Mouse (Mus musculus) midbrain, embryonic 12.5 days (tissue): Measurements from ENCODE around the gene Grip1. TPM values are rescaled to one million over a fixed set of nuclear protein-coding genes. Genes with fewer than 3 reads are reported as not detected.
A peak's percentile ranks its signal among the peaks of the same experiment; 100 is the strongest.

Experiments
- ATAC-seq: fragments of 200-750 bp; cut with Nextera tagmentation; 2 replicates; pipeline ENCODE4 v1.8.0; 2017; ENCODE audit warnings: low read depth, moderate TSS enrichment, moderate library complexity; ENCODE audit not compliant: low FRiP score
- H3K27ac ChIP-seq: fragments of 300-500 bp; sonication (generic); replicated peaks from 2 replicates; pipeline ENCODE4 v1.5.1; 2016; ENCODE audit warnings: mild to moderate bottlenecking
- H3K27me3 ChIP-seq: fragments of 300-500 bp; sonication (generic); 2 replicates; pipeline ENCODE4 v1.6.1; 2016; ENCODE audit warnings: mild to moderate bottlenecking
- H3K36me3 ChIP-seq: fragments of 300-500 bp; sonication (generic); 2 replicates; pipeline ENCODE4 v1.6.1; 2016
- H3K4me1 ChIP-seq: fragments of 300-500 bp; sonication (generic); 2 replicates; pipeline ENCODE4 v1.6.1; 2016
- H3K4me2 ChIP-seq: fragments of 300-500 bp; sonication (generic); replicated peaks from 2 replicates; pipeline ENCODE4 v1.6.1; 2016; ENCODE audit warnings: mild to moderate bottlenecking, moderate library complexity
- H3K4me3 ChIP-seq: fragments of 300-500 bp; sonication (generic); 2 replicates; pipeline ENCODE4 v1.5.1; 2016; ENCODE audit warnings: mild to moderate bottlenecking
- H3K9ac ChIP-seq: fragments of 300-500 bp; sonication (generic); replicated peaks from 2 replicates; pipeline ENCODE4 v1.6.1; 2016; ENCODE audit warnings: mild to moderate bottlenecking, moderate library complexity
- H3K9me3 ChIP-seq: fragments of 300-500 bp; sonication (generic); 2 replicates; pipeline ENCODE4 v1.6.1; 2016; ENCODE audit warnings: mild to moderate bottlenecking
- WGBS: fragments of 180-500 bp; shearing (Covaris S2); methylation state at CpG from one replicate; pipeline ENCODE4 v1.1.7; 2016; 5-methylcytosine and 5-hydroxymethylcytosine counted together
- polyA plus RNA-seq: library from polyadenylated mRNA; unstranded; fragments of >200 nt; fragmentation: Nextera tagmentation; extraction: Ambion mirVana; gene quantifications from 2 replicates; pipeline ENCODE4 v1.2.1, GENCODE M21; 2016

Gene Grip1
- polyA plus RNA-seq, 1 experiment from 2014 or later: 12.7 TPM

- 88% methylated on average over 7 of the region's 7 CpGs for WGBS
- ATAC-seq: no peak
- H3K4me3 ChIP-seq: no peak overlapping the region
- no peaks in the 10 kb centered on the region for H3K4me1 ChIP-seq
- no peaks in the 10 kb centered on the region for H3K27me3 ChIP-seq
- no peaks in the 10 kb centered on the region for H3K36me3 ChIP-seq
- no peak overlapping the region for H3K4me2 ChIP-seq
- H3K27ac ChIP-seq: no peak overlapping the region
- H3K9ac ChIP-seq: no peak overlapping the region
- no peaks in the 10 kb centered on the region for H3K9me3 ChIP-seq
Measured at GRCm38 (mm10) chr10:119463793-119464192, 10.2 kb downstream of the Grip1 start.

GRCm38 (mm10) chr10:119467976-119468375 lies 14.3 kb downstream of the Grip1 start:
- Histone ChIP-seq H3K4me1 (no peaks in the 10 kb centered on the region), H3K4me3 (no peak overlapping the region), H3K36me3 (no peaks in the 10 kb centered on the region), H3K9ac (no peak overlapping the region), H3K9me3 (no peaks in the 10 kb centered on the region), H3K27ac (no peak overlapping the region), H3K27me3 (no peaks in the 10 kb centered on the region), H3K4me2 (no peak overlapping the region)
- ATAC-seq: no peak
- WGBS: 93% methylated on average over 18 of the region's 18 CpGs

DNA sequence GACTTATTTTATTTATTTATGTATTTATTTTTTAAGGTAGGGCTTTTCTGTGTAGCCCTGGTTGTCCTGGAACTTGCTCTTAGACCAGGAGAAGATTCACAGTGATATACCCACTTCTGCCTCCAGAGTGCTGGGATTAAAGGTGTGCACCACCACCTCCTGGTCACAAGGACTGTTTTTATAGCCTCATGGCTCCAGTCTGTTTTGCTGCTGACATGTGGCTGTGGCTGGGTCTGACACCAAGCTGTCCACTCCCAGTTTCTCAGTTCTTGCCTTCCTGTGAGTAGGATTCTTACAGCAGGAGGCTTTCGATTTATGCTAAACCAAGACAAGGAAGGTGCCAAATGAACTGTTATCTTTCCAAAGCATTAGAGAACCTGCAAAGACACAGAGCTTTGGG lies 16.5 kb downstream of the Grip1 start:
- H3K27me3 ChIP-seq: no peaks in the 10 kb centered on the region
- H3K9ac ChIP-seq: no peak overlapping the region
- 95% methylated on average over 1 of the region's 1 CpGs for WGBS
- H3K27ac ChIP-seq: no peak overlapping the region
- no peak overlapping the region for H3K4me2 ChIP-seq
- no peaks in the 10 kb centered on the region for H3K4me1 ChIP-seq
- no peaks in the 10 kb centered on the region for H3K36me3 ChIP-seq
- no peak overlapping the region for H3K4me3 ChIP-seq
- no peak for ATAC-seq
- no peaks in the 10 kb centered on the region for H3K9me3 ChIP-seq

DNA sequence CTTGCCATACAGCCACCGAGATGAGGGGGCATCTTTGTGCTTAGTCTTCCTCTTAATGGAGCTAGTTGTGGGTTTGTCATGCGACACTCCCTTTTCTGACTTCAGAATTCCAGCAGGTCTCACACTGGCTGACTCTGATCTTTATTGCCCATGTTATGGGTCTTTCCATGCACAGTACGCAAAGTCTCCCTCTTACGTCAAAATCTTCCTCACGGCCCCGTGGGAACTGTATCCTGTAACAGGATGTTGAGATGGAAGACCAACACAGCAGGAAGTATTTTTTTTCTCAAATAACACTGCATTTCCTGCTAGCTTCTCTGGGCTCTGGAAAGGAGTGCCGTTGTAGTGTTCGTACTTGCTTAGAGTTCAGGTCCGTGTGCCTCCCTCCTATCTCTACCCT lies 21.5 kb downstream of the Grip1 start:
- ATAC-seq: no peak
- Histone ChIP-seq H3K36me3 (no peaks in the 10 kb centered on the region), H3K4me1 (0 out of 2 replicates have a peak, but pooled peaks cover 2% of the 10 kb centered on the region), H3K4me3 (no peak overlapping the region), H3K27ac (no peak overlapping the region), H3K4me2 (no peak overlapping the region), H3K9me3 (no peaks in the 10 kb centered on the region), H3K9ac (no peak overlapping the region), H3K27me3 (no peaks in the 10 kb centered on the region)
- WGBS: 87% methylated on average over 9 of the region's 9 CpGs

- no peaks in the 10 kb centered on the region for H3K36me3 ChIP-seq
- WGBS: 91% methylated on average over 8 of the region's 8 CpGs
- no peak overlapping the region for H3K9ac ChIP-seq
- no peak overlapping the region for H3K27ac ChIP-seq
- H3K4me3 ChIP-seq: no peak overlapping the region
- ATAC-seq: no peak
- no peak overlapping the region for H3K4me2 ChIP-seq
- H3K9me3 ChIP-seq: no peaks in the 10 kb centered on the region
- H3K27me3 ChIP-seq: no peaks in the 10 kb centered on the region
- 0 out of 2 replicates have a peak, but pooled peaks cover 4% of the 10 kb centered on the region for H3K4me1 ChIP-seq
Measured at GRCm38 (mm10) chr10:119477661-119478060, 24.0 kb downstream of the Grip1 start.

DNA sequence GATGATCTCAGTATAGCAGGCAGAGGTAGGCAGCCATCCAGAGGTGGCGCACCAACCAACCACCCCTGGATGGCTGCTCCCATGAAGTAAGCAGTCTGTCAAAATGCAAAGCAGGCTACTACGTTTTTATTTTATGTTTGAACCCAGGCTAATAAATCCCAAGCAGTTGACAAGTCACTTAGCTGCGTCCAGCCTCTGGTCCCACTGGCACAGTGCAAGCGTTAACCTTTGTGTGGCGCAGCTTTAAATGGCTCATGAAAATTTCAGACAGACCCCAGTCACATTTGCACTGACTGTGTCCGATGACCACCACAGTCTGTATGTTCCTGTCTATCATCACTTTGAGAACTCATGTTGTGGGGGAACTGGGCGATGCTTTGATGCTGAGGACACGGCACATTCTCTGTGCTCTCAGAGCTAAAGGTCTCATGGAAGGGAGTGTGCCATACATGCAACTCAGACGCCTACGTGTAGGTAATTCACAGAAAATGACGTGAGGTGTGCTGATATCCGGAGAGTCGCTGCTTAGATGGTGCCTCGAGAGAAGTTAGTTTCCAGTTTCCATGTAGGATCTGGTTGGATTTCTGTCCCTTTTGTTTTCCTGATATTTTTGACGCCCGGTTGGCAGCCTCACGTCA lies 29.6 kb downstream of the Grip1 start:
- WGBS: 56% methylated on average over 17 of the region's 17 CpGs
- 0 out of 2 replicates have a peak overlapping the region, but pooled peaks have one; percentile 25 for H3K27ac ChIP-seq
- no peak overlapping the region; the same call in 1 of the 2 replicates for H3K9ac ChIP-seq
- 0 out of 2 replicates have a peak, but pooled peaks have one; percentile 27 for ATAC-seq
- H3K4me2 ChIP-seq: peak overlapping the region; percentile 27; the same call in 1 of the 2 replicates
- no peaks in the 10 kb centered on the region for H3K9me3 ChIP-seq
- H3K36me3 ChIP-seq: no peaks in the 10 kb centered on the region
- H3K4me3 ChIP-seq: no peak overlapping the region
- H3K4me1 ChIP-seq: peaks cover 19% of the 10 kb centered on the region
- no peaks in the 10 kb centered on the region for H3K27me3 ChIP-seq

DNA sequence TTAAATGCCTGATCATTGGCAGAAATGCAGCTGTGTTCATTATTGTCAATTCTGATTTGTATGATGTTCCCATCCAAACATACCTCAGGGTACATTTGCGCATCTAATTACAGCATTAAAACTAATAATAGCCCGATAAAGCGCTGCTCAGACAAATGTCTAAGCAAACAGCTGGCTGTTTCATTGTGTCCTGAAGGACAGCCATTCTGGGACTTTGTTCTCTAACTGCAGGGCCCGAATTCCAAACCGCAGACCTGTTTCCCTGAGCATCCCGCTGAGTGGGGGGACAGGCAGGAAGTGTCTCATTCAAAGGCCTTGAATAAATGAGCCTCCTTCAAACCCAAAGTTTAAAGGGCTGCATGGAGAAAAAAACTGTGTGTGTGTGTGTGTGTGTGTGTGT lies 30.1 kb downstream of the Grip1 start:
- WGBS: 8% methylated on average over 6 of the region's 6 CpGs
- H3K9ac ChIP-seq: no peak overlapping the region; the same call in 1 of the 2 replicates
- peaks cover 19% of the 10 kb centered on the region for H3K4me1 ChIP-seq
- no peaks in the 10 kb centered on the region for H3K9me3 ChIP-seq
- H3K27me3 ChIP-seq: no peaks in the 10 kb centered on the region
- ATAC-seq: 0 out of 2 replicates have a peak, but pooled peaks have one; percentile 34
- no peaks in the 10 kb centered on the region for H3K36me3 ChIP-seq
- H3K4me2 ChIP-seq: peak overlapping the region; percentile 27; the same call in 1 of the 2 replicates
- H3K27ac ChIP-seq: 0 out of 2 replicates have a peak overlapping the region, but pooled peaks have one; percentile 25
- no peak overlapping the region for H3K4me3 ChIP-seq

DNA sequence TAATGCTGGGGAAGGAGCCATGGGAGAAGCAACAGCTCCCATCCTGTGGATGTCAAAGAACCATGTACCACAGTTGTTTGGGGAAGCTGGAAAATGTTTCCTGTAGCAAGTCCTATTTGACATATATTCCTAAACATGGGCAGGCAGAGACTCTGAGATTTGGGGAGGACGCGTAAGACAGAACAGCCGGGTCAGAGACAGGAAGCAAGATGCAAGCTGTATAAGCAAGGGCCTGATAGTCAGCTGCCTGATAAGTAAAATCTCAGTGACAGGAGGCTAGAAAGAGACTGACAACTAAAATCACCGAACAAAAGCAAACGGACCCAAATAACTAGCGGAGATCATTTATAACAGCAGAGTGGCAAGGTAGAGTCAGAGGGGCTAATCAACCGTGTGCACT lies 33.3 kb downstream of the Grip1 start:
- H3K27me3 ChIP-seq: no peaks in the 10 kb centered on the region
- no peak overlapping the region for H3K27ac ChIP-seq
- H3K4me3 ChIP-seq: no peak overlapping the region
- no peaks in the 10 kb centered on the region for H3K9me3 ChIP-seq
- no peak overlapping the region for H3K9ac ChIP-seq
- peaks cover 19% of the 10 kb centered on the region for H3K4me1 ChIP-seq
- no peak overlapping the region for H3K4me2 ChIP-seq
- 0 out of 2 replicates have a peak, but pooled peaks cover 3% of the 10 kb centered on the region for H3K36me3 ChIP-seq
- no peak for ATAC-seq
- WGBS: 94% methylated on average over 7 of the region's 7 CpGs

DNA sequence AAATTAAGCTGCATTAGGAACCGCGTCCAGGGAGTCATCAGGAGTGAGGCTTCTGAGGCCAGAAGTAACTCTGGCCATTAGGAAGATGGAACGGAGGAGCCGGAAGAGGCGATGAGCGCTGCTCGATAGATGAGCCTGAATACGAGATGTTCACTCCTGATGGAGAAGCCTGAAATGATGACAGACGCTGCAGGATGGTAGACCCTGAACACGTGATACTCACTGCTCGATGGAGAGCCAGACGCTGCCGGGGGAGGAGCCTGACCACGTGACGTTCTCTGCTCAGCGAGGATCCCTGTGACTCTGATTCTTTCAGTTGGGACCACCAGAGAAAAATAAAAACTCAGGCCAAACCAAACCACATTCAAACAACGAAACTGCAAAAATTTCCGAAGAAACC lies 37.2 kb downstream of the Grip1 start:
- no peaks in the 10 kb centered on the region for H3K9me3 ChIP-seq
- WGBS: 97% methylated on average over 18 of the region's 18 CpGs
- ATAC-seq: no peak
- no peaks in the 10 kb centered on the region for H3K4me1 ChIP-seq
- H3K27ac ChIP-seq: no peak overlapping the region
- no peak overlapping the region for H3K4me3 ChIP-seq
- no peak overlapping the region for H3K4me2 ChIP-seq
- H3K36me3 ChIP-seq: 0 out of 2 replicates have a peak, but pooled peaks cover 3% of the 10 kb centered on the region
- H3K27me3 ChIP-seq: no peaks in the 10 kb centered on the region
- H3K9ac ChIP-seq: no peak overlapping the region

- Histone ChIP-seq H3K4me2 (no peak overlapping the region), H3K9me3 (peaks cover 8% of the 10 kb centered on the region), H3K9ac (no peak overlapping the region), H3K36me3 (0 out of 2 replicates have a peak, but pooled peaks cover 7% of the 10 kb centered on the region), H3K4me1 (no peaks in the 10 kb centered on the region), H3K27ac (no peak overlapping the region), H3K4me3 (no peak overlapping the region), H3K27me3 (no peaks in the 10 kb centered on the region)
- ATAC-seq: no peak
- WGBS: 90% methylated on average over 8 of the region's 8 CpGs
Measured at GRCm38 (mm10) chr10:119495317-119495716, 41.7 kb downstream of the Grip1 start.

DNA sequence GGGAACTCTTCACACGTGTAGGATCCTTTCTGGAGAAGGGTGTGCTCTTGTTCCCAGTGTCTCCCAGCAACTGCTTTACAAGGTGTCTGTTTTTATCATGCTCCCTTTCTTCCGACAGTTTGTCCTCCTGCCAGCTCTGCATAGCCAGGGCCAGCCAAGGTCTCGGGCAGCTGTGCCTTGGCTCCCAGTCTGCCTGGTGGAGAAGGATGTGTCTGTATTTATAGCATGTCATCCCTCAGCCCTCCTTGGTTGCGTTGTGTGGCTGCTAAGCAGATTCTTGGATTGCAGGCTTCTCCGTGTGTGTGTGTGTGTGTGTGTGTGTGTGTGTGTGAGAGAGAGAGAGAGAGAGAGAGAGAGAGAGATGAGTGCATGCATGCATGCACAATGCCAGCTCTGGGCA lies 42.6 kb downstream of the Grip1 start:
- Histone ChIP-seq H3K4me1 (no peaks in the 10 kb centered on the region), H3K4me2 (no peak overlapping the region), H3K36me3 (0 out of 2 replicates have a peak, but pooled peaks cover 4% of the 10 kb centered on the region), H3K9ac (no peak overlapping the region), H3K27me3 (no peaks in the 10 kb centered on the region), H3K9me3 (peaks cover 8% of the 10 kb centered on the region), H3K4me3 (no peak overlapping the region), H3K27ac (no peak overlapping the region)
- ATAC-seq: no peak
- 74% methylated on average over 5 of the region's 5 CpGs for whole genome bisulfite sequencing

DNA sequence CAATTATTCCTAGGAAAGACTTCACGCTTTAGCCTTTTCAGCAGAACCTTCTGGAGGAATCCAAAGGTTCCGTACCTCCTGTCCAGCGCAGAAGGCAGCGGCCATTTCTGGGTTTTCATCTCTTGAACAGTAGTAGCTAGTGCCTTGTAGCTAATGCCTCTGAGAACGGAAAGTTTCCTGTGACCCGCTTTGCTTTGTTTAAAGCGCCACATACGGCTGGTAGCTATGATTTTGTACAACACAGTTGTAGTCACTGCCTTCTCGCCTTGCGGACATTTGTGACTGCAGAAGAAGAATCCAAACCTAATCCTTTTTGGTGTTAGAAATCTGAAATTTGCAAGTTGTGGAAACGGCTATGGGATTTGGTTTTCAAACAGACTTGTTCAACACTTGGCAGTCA lies 68.1 kb downstream of the Grip1 start:
- ATAC-seq: no peak

More for the DNA sequence above, 68.1 kb downstream of the Grip1 start:
- H3K9ac ChIP-seq: no peak overlapping the region
- 0 out of 2 replicates have a peak, but pooled peaks cover 12% of the 10 kb centered on the region for H3K9me3 ChIP-seq
- H3K4me2 ChIP-seq: no peak overlapping the region
- 94% methylated on average over 11 of the region's 11 CpGs for WGBS
- no peak overlapping the region for H3K4me3 ChIP-seq
- no peaks in the 10 kb centered on the region for H3K36me3 ChIP-seq
- peaks cover 6% of the 10 kb centered on the region; the same call in 1 of the 2 replicates for H3K4me1 ChIP-seq
- H3K27ac ChIP-seq: no peak overlapping the region
- no peaks in the 10 kb centered on the region for H3K27me3 ChIP-seq
